Mouse (Mus musculus) MN1 (cell line): ENCODE data around the gene Serpina16.
A peak's percentile ranks its signal among the peaks of the same experiment; 100 is the strongest.

Experiments used
- DNase-seq: peaks from one replicate; pipeline ENCODE4 v3.0.0-alpha.2; 2016; ENCODE audit warnings: low spot score

Gene Serpina16

GRCm38 (mm10) chr12:103656848-103657626 is 18.9 kb downstream of the Serpina16 start, which contains the start of gene Serpina6:
Gene Serpina6 (minus strand): TSS chr12:103657212.
- no peak for DNase-seq

GRCm38 (mm10) chr12:103655123-103656044 is 20.6 kb downstream of the Serpina16 start:
- DNase-seq, result no peak

GRCm38 (mm10) chr12:103653836-103654235 is 22.1 kb downstream of the Serpina16 start:
- no peak for DNase-seq

GRCm38 (mm10) chr12:103646314-103646713 is 29.6 kb downstream of the Serpina16 start:
- no peak for DNase-seq

GRCm38 (mm10) chr12:103644601-103645000 is 31.3 kb downstream of the Serpina16 start:
- DNase-seq, result no peak

- no peak for DNase-seq
Observed at GRCm38 (mm10) chr12:103643818-103644217, 32.1 kb downstream of the Serpina16 start.

GRCm38 (mm10) chr12:103643336-103643735 is 32.6 kb downstream of the Serpina16 start:
- DNase-seq, result peak; percentile 17

GRCm38 (mm10) chr12:103635846-103636245 is 40.1 kb downstream of the Serpina16 start:
- DNase-seq, result no peak

- no peak for DNase-seq
Observed at GRCm38 (mm10) chr12:103634430-103634829, 41.5 kb downstream of the Serpina16 start.

- DNase-seq, result no peak
Observed at GRCm38 (mm10) chr12:103631203-103631612, 44.7 kb downstream of the Serpina16 start, which contains the start of gene Serpina10. Gene Serpina10 (minus strand): TSS chr12:103631444.
